Mouse (Mus musculus) MEL (cell line): Measurements from ENCODE around the gene Dcst1. TPM values are rescaled to one million over a fixed set of nuclear protein-coding genes. Genes with fewer than 3 reads are reported as not detected.

ENCODE experiments used
- DNase-seq: peaks from one replicate; pipeline ENCODE4 v3.0.0; 2011; ENCODE audit warnings: low read depth, low spot score
- H3K27ac ChIP-seq: 2 replicates; pipeline ENCODE4 v1.5.1; 2012; ENCODE audit warnings: low read depth, mild to moderate bottlenecking, control low read depth, low read length, moderate library complexity; ENCODE audit not compliant: control insufficient read depth
- H3K27me3 ChIP-seq, 2 experiments: fragments of 150-350 bp in 1 of 2; sonication (generic) in 1 of 2; 2 replicates each; pipeline ENCODE4 v1.6.1; 2012; ENCODE audit warnings: low read length in 2 of 2, mild to moderate bottlenecking in 2 of 2, improper control_type of control experiment in 1 of 2, moderate library complexity in 1 of 2; ENCODE audit not compliant: insufficient read depth in 2 of 2, control insufficient read depth in 1 of 2
- H3K36me3 ChIP-seq, 2 experiments: 2 replicates each; pipeline ENCODE4 v1.6.1; 2012 to 2014; ENCODE audit warnings: low read length in 2 of 2, improper control_type of control experiment in 1 of 2, inconsistent platforms in 1 of 2, mild to moderate bottlenecking in 1 of 2; ENCODE audit not compliant: insufficient read depth in 2 of 2, control insufficient read depth in 1 of 2
- H3K4me1 ChIP-seq, 2 experiments: fragments of 150-350 bp in 1 of 2; sonication (generic) in 1 of 2; 2 replicates each; pipeline ENCODE4 v1.6.1; 2012; ENCODE audit warnings: low read length in 2 of 2, improper control_type of control experiment in 1 of 2, mild to moderate bottlenecking in 1 of 2; ENCODE audit not compliant: insufficient read depth in 2 of 2, control insufficient read depth in 1 of 2
- H3K4me3 ChIP-seq, 2 experiments: fragments of 150-350 bp in 1 of 2; sonication (generic) in 1 of 2; 2 replicates each; pipeline ENCODE4 v1.5.1; 2012; ENCODE audit warnings: low read depth in 2 of 2, low read length in 2 of 2, mild to moderate bottlenecking in 2 of 2, moderate library complexity in 2 of 2, control low read depth in 1 of 2, improper control_type of control experiment in 1 of 2; ENCODE audit not compliant: control insufficient read depth in 1 of 2, insufficient read depth in 1 of 2
- H3K79me2 ChIP-seq: 2 replicates; pipeline ENCODE4 v1.6.1; 2012; ENCODE audit warnings: mild to moderate bottlenecking, low read length, moderate library complexity; ENCODE audit not compliant: control insufficient read depth, poor library complexity, insufficient read depth
- H3K9ac ChIP-seq: 2 replicates; pipeline ENCODE4 v1.6.1; 2012; ENCODE audit warnings: low read depth, mild to moderate bottlenecking, control low read depth, low read length, moderate library complexity; ENCODE audit not compliant: control insufficient read depth, poor library complexity, severe bottlenecking
- H3K9me3 ChIP-seq: fragments of 150-350 bp; sonication (generic); replicated peaks from 2 replicates; pipeline ENCODE4 v1.6.1; 2012; ENCODE audit warnings: mild to moderate bottlenecking, low read length, improper control_type of control experiment, moderate library complexity; ENCODE audit not compliant: insufficient read depth
- BHLHE40 ChIP-seq: IDR thresholded peaks from 2 replicates; pipeline ENCODE4 v1.6.1; 2012; ENCODE audit warnings: low read depth, mild to moderate bottlenecking, inconsistent platforms, low read length, improper control_type of control experiment, borderline replicate concordance
- CHD2 ChIP-seq: IDR thresholded peaks from 2 replicates; pipeline ENCODE4 v1.6.1; 2011; ENCODE audit warnings: low read length, improper control_type of control experiment
- CTCF ChIP-seq, 3 experiments: IDR thresholded peaks in 2 of 3; conservative IDR thresholded peaks in 1 of 3; 2 replicates each; pipeline ENCODE4 v1.5.1; 2011 to 2012; ENCODE audit warnings: low read length in 3 of 3, low read depth in 2 of 3, mild to moderate bottlenecking in 2 of 3, improper control_type of control experiment in 1 of 3, inconsistent platforms in 1 of 3, mixed read lengths in 1 of 3, moderate library complexity in 1 of 3; ENCODE audit not compliant: control insufficient read depth in 1 of 3, insufficient read depth in 1 of 3, poor library complexity in 1 of 3, severe bottlenecking in 1 of 3
- ETS1 ChIP-seq: IDR thresholded peaks from 2 replicates; pipeline ENCODE4 v1.6.1; 2012; ENCODE audit warnings: low read depth, mild to moderate bottlenecking, inconsistent platforms, low read length, improper control_type of control experiment, moderate library complexity
- HCFC1 ChIP-seq: IDR thresholded peaks from 2 replicates; pipeline ENCODE4 v1.6.1; 2012; ENCODE audit warnings: low read depth, mild to moderate bottlenecking, inconsistent platforms, low read length, improper control_type of control experiment, moderate library complexity
- KAT2A ChIP-seq: conservative IDR thresholded peaks from 2 replicates; pipeline ENCODE4 v1.6.1; 2012; ENCODE audit warnings: low read depth, low read length, improper control_type of control experiment, inconsistent platforms
- MXI1 ChIP-seq: IDR thresholded peaks from 2 replicates; pipeline ENCODE4 v1.6.1; 2011; ENCODE audit warnings: mild to moderate bottlenecking, low read depth, low read length, improper control_type of control experiment
- NELFE ChIP-seq: IDR thresholded peaks from 2 replicates; pipeline ENCODE4 v1.6.1; 2011; ENCODE audit warnings: low read depth, low read length, improper control_type of control experiment
- NRF1 ChIP-seq: IDR thresholded peaks from 2 replicates; pipeline ENCODE4 v1.6.1; 2014; ENCODE audit warnings: low read depth, mild to moderate bottlenecking, inconsistent platforms, low read length, improper control_type of control experiment, moderate library complexity; ENCODE audit not compliant: poor library complexity, insufficient read depth, severe bottlenecking
- POLR2A ChIP-seq, 2 experiments: IDR thresholded peaks; 2 replicates each; pipeline ENCODE4 v1.6.1; 2011 to 2012; ENCODE audit warnings: low read length in 2 of 2, mild to moderate bottlenecking in 2 of 2, control low read depth in 1 of 2, improper control_type of control experiment in 1 of 2, low read depth in 1 of 2, moderate library complexity in 1 of 2; ENCODE audit not compliant: control insufficient read depth in 1 of 2, insufficient read depth in 1 of 2, poor library complexity in 1 of 2
- POLR2AphosphoS2 ChIP-seq: IDR thresholded peaks from 2 replicates; pipeline ENCODE4 v1.6.1; 2011; ENCODE audit warnings: low read length, improper control_type of control experiment
- RAD21 ChIP-seq: IDR thresholded peaks from 2 replicates; pipeline ENCODE4 v1.6.1; 2011; ENCODE audit warnings: mild to moderate bottlenecking, low read depth, low read length, improper control_type of control experiment
- SIN3A ChIP-seq: IDR thresholded peaks from 2 replicates; pipeline ENCODE4 v1.6.1; 2012; ENCODE audit warnings: low read length, improper control_type of control experiment, inconsistent platforms
- TBP ChIP-seq: IDR thresholded peaks from 2 replicates; pipeline ENCODE4 v1.8.0; 2011; ENCODE audit warnings: low read depth, low read length, improper control_type of control experiment
- USF2 ChIP-seq, 2 experiments: IDR thresholded peaks; 2 replicates each; pipeline ENCODE4 v1.6.1; 2011 to 2012; ENCODE audit warnings: improper control_type of control experiment in 2 of 2, low read length in 2 of 2, borderline replicate concordance in 1 of 2, inconsistent platforms in 1 of 2, low read depth in 1 of 2, mild to moderate bottlenecking in 1 of 2; ENCODE audit not compliant: insufficient read depth in 1 of 2
- ZC3H11A ChIP-seq: IDR thresholded peaks from 2 replicates; pipeline ENCODE4 v1.6.1; 2012; ENCODE audit warnings: low read depth, mild to moderate bottlenecking, inconsistent platforms, low read length, improper control_type of control experiment
- ZKSCAN1 ChIP-seq: IDR thresholded peaks from 2 replicates; pipeline ENCODE4 v1.6.1; 2012; ENCODE audit warnings: low read depth, mild to moderate bottlenecking, inconsistent platforms, low read length, improper control_type of control experiment, moderate library complexity
- ZMIZ1 ChIP-seq: IDR thresholded peaks from 2 replicates; pipeline ENCODE4 v1.6.1; 2012; ENCODE audit warnings: low read depth, mild to moderate bottlenecking, inconsistent platforms, low read length, improper control_type of control experiment, moderate library complexity
- ZNF384 ChIP-seq: IDR thresholded peaks from 2 replicates; pipeline ENCODE4 v1.6.1; 2012; ENCODE audit warnings: low read depth, mild to moderate bottlenecking, inconsistent platforms, low read length, improper control_type of control experiment
- polyA plus RNA-seq, 2 experiments: library from polyadenylated mRNA; stranded (reverse) in 1 of 2; unstranded in 1 of 2; fragments of >175 nt in 1 of 2; fragments of >200 nt in 1 of 2; gene quantifications; 2 replicates each; pipeline versions ENCODE4 v1.2.1 to v1.2.4; 2012; ENCODE audit warnings: low replicate concordance in 2 of 2, low read depth in 1 of 2; ENCODE audit not compliant: insufficient read length in 2 of 2, insufficient read depth in 1 of 2, missing spikeins in 1 of 2
- total RNA-seq: library from RNA; depleted of rRNA; stranded (reverse); fragments of 300-350 nt; gene quantifications from 2 replicates; pipeline ENCODE4 v1.2.3, GENCODE M21; 2012

Gene Dcst1
- total and polyA plus RNA-seq, 3 experiments: 0.08 to 0.29 TPM; not detected in 1

DNA sequence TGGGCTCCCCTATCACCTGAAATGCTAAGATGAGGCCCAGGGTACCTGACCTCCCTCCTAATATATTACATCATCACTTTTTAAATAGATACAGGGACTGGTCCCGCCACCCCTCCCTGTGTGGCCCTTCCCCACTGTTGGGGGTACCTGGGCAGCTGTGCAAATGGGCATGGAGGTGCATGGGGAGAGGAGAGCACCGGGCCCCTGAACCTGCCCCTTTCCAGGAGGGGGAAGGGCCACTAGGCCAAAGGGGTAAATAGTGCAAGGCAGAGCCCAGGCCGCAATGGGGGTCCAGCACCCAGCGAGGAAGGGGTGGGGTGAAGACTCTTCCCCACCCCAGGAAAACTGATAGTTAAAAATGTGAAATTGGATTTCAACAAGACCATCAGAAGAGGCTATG lies 12.8 kb upstream of the Dcst1 start:
- H3K9me3 ChIP-seq: no peaks in the 10 kb centered on the region
- peaks cover 0 to 9% of the 10 kb centered on the region in 2 experiments; a peak in 1 of 4 replicates for H3K4me1 ChIP-seq
- DNase-seq: no peak
- no peaks in the 10 kb centered on the region for H3K79me2 ChIP-seq
- TF ChIP-seq POLR2AphosphoS2 (no peak), NRF1 (no peak), TBP (no peak), ZKSCAN1 (no peak), KAT2A (no peak), ZC3H11A (no peak), ETS1 (no peak), ZNF384 (no peak), CTCF (IDR thresholded peaks at IDR 0.05 in 2 of 3, conservative IDR thresholded peaks at IDR 0.05 in 1 of 3; ENCODE audit: control insufficient read depth in 1 of 3, insufficient read depth in 1 of 3, low read depth in 2 of 3, low read length in 3 of 3, poor library complexity in 1 of 3, severe bottlenecking in 1 of 3) (no peak), HCFC1 (no peak), NELFE (no peak), MXI1 (no peak), CHD2 (no peak), USF2 (IDR thresholded peaks at IDR 0.05; ENCODE audit: borderline replicate concordance in 1 of 2, insufficient read depth in 1 of 2, low read depth in 1 of 2, low read length in 2 of 2) (no peak)
- TF ChIP-seq, all 39 proteins: peak for 0
- H3K4me3 ChIP-seq: no peak overlapping the region
- no peak overlapping the region for H3K9ac ChIP-seq
- H3K27ac ChIP-seq: no peak overlapping the region
- H3K27me3 ChIP-seq: no peaks in the 10 kb centered on the region
- H3K36me3 ChIP-seq: peaks cover 0 to 4% of the 10 kb centered on the region in 2 experiments; a peak in 1 of 4 replicates

DNA sequence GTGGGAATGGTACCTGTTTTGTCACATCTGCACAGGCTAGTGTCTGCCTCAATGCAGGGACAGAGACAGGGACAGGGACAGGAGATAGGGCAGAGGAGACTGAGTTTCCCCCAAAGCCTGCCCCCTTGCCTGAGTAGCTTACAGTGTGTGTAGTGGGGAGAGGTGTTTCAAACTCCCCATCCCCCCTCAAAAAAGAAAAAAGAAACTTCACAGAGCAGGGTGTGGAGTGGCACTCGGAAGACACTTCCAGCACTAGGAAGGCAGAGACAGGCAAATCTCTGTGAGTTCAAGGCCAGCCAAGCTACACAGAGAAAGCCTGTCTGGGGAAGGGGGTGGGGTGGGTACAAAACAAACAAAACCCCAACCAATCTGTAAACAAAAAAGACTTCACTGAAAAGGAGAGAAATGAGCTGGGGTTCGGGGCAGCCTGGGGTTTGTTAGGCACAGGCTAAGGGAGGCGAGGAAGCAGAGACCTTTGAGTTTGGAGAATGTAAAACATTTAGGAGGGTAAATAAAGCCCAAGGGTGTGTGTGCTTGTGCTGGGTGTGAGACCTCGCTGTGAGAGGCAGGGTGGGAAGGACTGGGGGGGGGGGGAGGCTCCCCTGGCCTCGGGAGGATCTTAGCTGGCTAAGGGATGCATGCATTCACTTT lies 8.7 kb upstream of the Dcst1 start:
- Histone ChIP-seq H3K4me3 (no peak overlapping the region), H3K4me1 (peaks cover 0 to 9% of the 10 kb centered on the region in 2 experiments; a peak in 1 of 4 replicates), H3K79me2 (no peaks in the 10 kb centered on the region), H3K9ac (no peak overlapping the region), H3K27me3 (peaks cover 0 to 3% of the 10 kb centered on the region in 2 experiments; a peak in 1 of 4 replicates), H3K27ac (no peak overlapping the region), H3K9me3 (no peaks in the 10 kb centered on the region), H3K36me3 (peaks cover 0 to 4% of the 10 kb centered on the region in 2 experiments; a peak in 1 of 4 replicates)
- no peak for DNase-seq
- TF ChIP-seq NRF1 (no peak), ZNF384 (no peak), POLR2A (IDR thresholded peaks at IDR 0.05; ENCODE audit: control insufficient read depth in 1 of 2, insufficient read depth in 1 of 2, low read depth in 1 of 2, low read length in 2 of 2, poor library complexity in 1 of 2) (no peak), TBP (no peak), ZMIZ1 (no peak), RAD21 (no peak), SIN3A (no peak), BHLHE40 (no peak), ZC3H11A (no peak)
